Mouse (Mus musculus): ENCODE results near the gene Ppme1.

- TF ChIP-seq CTCF (IDR thresholded peaks at IDR 0.05; ENCODE audit: insufficient read depth, low read length), result no peak
- no peak for TF ChIP-seq POLR2A (IDR thresholded peaks at IDR 0.05; ENCODE audit: borderline replicate concordance, extremely low read depth, low read depth, low read length)
Measured at GRCm38 (mm10) chr7:100364888-100365287, 7.2 kb downstream of the Ppme1 start.

Measured in lung, adult 2 months (tissue).